Mouse (Mus musculus) leukemia stem cell, adult 10-12 weeks (primary cell): ENCODE results near the gene Slc5a6. TPM values are rescaled to one million over a fixed set of nuclear protein-coding genes. Genes with fewer than 3 reads are reported as not detected.

Experiments
- polyA plus RNA-seq: library from polyadenylated mRNA; stranded (reverse); fragments of >175 nt; gene quantifications from 2 replicates; pipeline ENCODE4 v1.2.3, GENCODE M21; 2012; ENCODE audit warnings: low replicate concordance

Gene Slc5a6
- 1.1 and 10.6 TPM in 2 replicates for polyA plus RNA-seq

GRCm38 (mm10) chr5:31048763-31049641, at the start of gene Slc5a6:
TSS of gene Slc5a6 (minus strand) at chr5:31048924.

GRCm38 (mm10) chr5:31054261-31055215, 5.8 kb upstream of the Slc5a6 start, which contains the start of gene Cad:
TSS of gene Cad (plus strand) at chr5:31054780.

GRCm38 (mm10) chr5:31047848-31048762, 619 bp downstream of the Slc5a6 start, which contains the start of gene Atraid:
TSS of gene Atraid (plus strand) at chr5:31048312.

Other genes starting within 250 kb of the Slc5a6 start
- gene Mapre3, start 234.3 kb downstream of the Slc5a6 start, polyA plus RNA-seq, result 9.3 and 21.1 TPM in 2 replicates
- 13.1 and 32.5 TPM in 2 replicates for gene Tmem214, start 180.9 kb downstream of the Slc5a6 start, polyA plus RNA-seq
- 40.6 and 66.1 TPM in 2 replicates for gene Agbl5, start 160.2 kb downstream of the Slc5a6 start, polyA plus RNA-seq
- gene Ost4, start 141.1 kb downstream of the Slc5a6 start, polyA plus RNA-seq, result 52.3 and 99.1 TPM in 2 replicates
- 5.9 and 22.8 TPM in 2 replicates for gene Emilin1, start 135.5 kb downstream of the Slc5a6 start, polyA plus RNA-seq
- 6.8 and 14.6 TPM in 2 replicates for gene Khk, start 127.5 kb downstream of the Slc5a6 start, polyA plus RNA-seq
- gene Cgref1, start 103.3 kb downstream of the Slc5a6 start, polyA plus RNA-seq, result not detected in 2 replicates
- 106 and 114 TPM in 2 replicates for gene Preb, start 88.6 kb downstream of the Slc5a6 start, polyA plus RNA-seq
- gene Tcf23, start 80.3 kb downstream of the Slc5a6 start, polyA plus RNA-seq, result 0.23 and 0.33 TPM in 2 replicates
- gene Atraid, start 612 bp downstream of the Slc5a6 start, polyA plus RNA-seq, result 8.0 and 9.4 TPM in 2 replicates
- 574 and 647 TPM in 2 replicates for gene Cad, start 5.9 kb upstream of the Slc5a6 start, polyA plus RNA-seq
- gene Dnajc5g, start 57.4 kb upstream of the Slc5a6 start, polyA plus RNA-seq, result not detected in 2 replicates
- gene Slc30a3, start 59.3 kb upstream of the Slc5a6 start, polyA plus RNA-seq, result 0.68 TPM in 1 of 2 replicates, not detected in the other
- not detected in 2 replicates for gene Trim54, start 67.8 kb upstream of the Slc5a6 start, polyA plus RNA-seq
- not detected in 2 replicates for gene Ucn, start 89.9 kb upstream of the Slc5a6 start, polyA plus RNA-seq
- gene Mpv17, start 105.3 kb upstream of the Slc5a6 start, polyA plus RNA-seq, result 8.5 and 16.4 TPM in 2 replicates
- 6.5 and 9.2 TPM in 2 replicates for gene Gm29609, start 131.0 kb upstream of the Slc5a6 start, polyA plus RNA-seq
- gene Gtf3c2, start 131.2 kb upstream of the Slc5a6 start, polyA plus RNA-seq, result 26.5 and 69.9 TPM in 2 replicates
- gene Snx17, start 144.3 kb upstream of the Slc5a6 start, polyA plus RNA-seq, result 13.8 and 16.2 TPM in 2 replicates
- 180 and 338 TPM in 2 replicates for gene Eif2b4, start 144.5 kb upstream of the Slc5a6 start, polyA plus RNA-seq
- 37.9 and 81.8 TPM in 2 replicates for gene Zfp513, start 153.4 kb upstream of the Slc5a6 start, polyA plus RNA-seq
- 522 and 770 TPM in 2 replicates for gene Ppm1g, start 171.8 kb upstream of the Slc5a6 start, polyA plus RNA-seq
- gene Nrbp1, start 191.9 kb upstream of the Slc5a6 start, polyA plus RNA-seq, result 13.0 and 17.5 TPM in 2 replicates
- 0.36 TPM in 1 of 2 replicates, not detected in the other for gene Gm9970, start 192.3 kb upstream of the Slc5a6 start, polyA plus RNA-seq
- gene Krtcap3, start 202.8 kb upstream of the Slc5a6 start, polyA plus RNA-seq, result 3.8 and 11.2 TPM in 2 replicates
- 5.5 and 6.3 TPM in 2 replicates for gene Ift172, start 242.2 kb upstream of the Slc5a6 start, polyA plus RNA-seq
- 0.57 and 2.1 TPM in 2 replicates for gene Fndc4, start 247.2 kb upstream of the Slc5a6 start, polyA plus RNA-seq
- 0.19 TPM in 1 of 2 replicates, not detected in the other for gene Gckr, start 248.5 kb upstream of the Slc5a6 start, polyA plus RNA-seq